Mouse (Mus musculus) lung, embryonic 16.5 days (tissue): Measurements from ENCODE around the gene Umps. TPM values are rescaled to one million over a fixed set of nuclear protein-coding genes. Genes with fewer than 3 reads are reported as not detected.

Source experiments
- ATAC-seq: fragments of 200-750 bp; cut with Nextera tagmentation; 2 replicates; pipeline ENCODE4 v1.8.0; 2017; ENCODE audit warnings: low read depth, mild to moderate bottlenecking, moderate library complexity
- H3K27ac ChIP-seq: fragments of 300-500 bp; sonication (generic); 2 replicates; pipeline ENCODE4 v1.5.1; 2014; ENCODE audit warnings: mild to moderate bottlenecking, control low read depth, low read length
- H3K27me3 ChIP-seq: fragments of 300-500 bp; sonication (generic); 2 replicates; pipeline ENCODE4 v1.6.1; 2014; ENCODE audit warnings: low read depth, low read length, mixed read lengths; ENCODE audit not compliant: control insufficient read depth, insufficient read depth
- H3K36me3 ChIP-seq: fragments of 300-500 bp; sonication (generic); 2 replicates; pipeline ENCODE4 v1.6.1; 2014; ENCODE audit warnings: low read length; ENCODE audit not compliant: control insufficient read depth, insufficient read depth
- H3K4me1 ChIP-seq: fragments of 300-500 bp; sonication (generic); replicated peaks from 2 replicates; pipeline ENCODE4 v1.6.1; 2014; ENCODE audit warnings: low read length, mixed read lengths; ENCODE audit not compliant: control insufficient read depth, insufficient read depth
- H3K4me2 ChIP-seq: fragments of 300-500 bp; sonication (generic); 2 replicates; pipeline ENCODE4 v1.6.1; 2014; ENCODE audit warnings: low read depth, low read length, control low read depth
- H3K4me3 ChIP-seq: fragments of 300-500 bp; sonication (generic); 2 replicates; pipeline ENCODE4 v1.5.1; 2014; ENCODE audit warnings: mild to moderate bottlenecking, low read length, control low read depth
- H3K9ac ChIP-seq: fragments of 300-500 bp; sonication (generic); 2 replicates; pipeline ENCODE4 v1.6.1; 2014; ENCODE audit warnings: low read length, control low read depth
- H3K9me3 ChIP-seq: fragments of 300-500 bp; sonication (generic); 2 replicates; pipeline ENCODE4 v1.6.1; 2016; ENCODE audit warnings: low read length; ENCODE audit not compliant: control insufficient read depth
- WGBS: fragments of 180-500 bp; shearing (Covaris S2); extraction: QIAGEN DNeasy Blood & Tissue Kit; methylation state at CpG from one replicate; pipeline ENCODE4 v1.1.7; 2014; 5-methylcytosine and 5-hydroxymethylcytosine counted together
- polyA plus RNA-seq: library from polyadenylated mRNA; unstranded; fragments of >200 nt; fragmentation: Nextera tagmentation; extraction: Ambion mirVana; gene quantifications from 2 replicates; pipeline ENCODE4 v1.2.1, GENCODE M21; 2015

The Umps gene
- polyA plus RNA-seq, 1 experiment from 2014 or later: 49.9 TPM

DNA sequence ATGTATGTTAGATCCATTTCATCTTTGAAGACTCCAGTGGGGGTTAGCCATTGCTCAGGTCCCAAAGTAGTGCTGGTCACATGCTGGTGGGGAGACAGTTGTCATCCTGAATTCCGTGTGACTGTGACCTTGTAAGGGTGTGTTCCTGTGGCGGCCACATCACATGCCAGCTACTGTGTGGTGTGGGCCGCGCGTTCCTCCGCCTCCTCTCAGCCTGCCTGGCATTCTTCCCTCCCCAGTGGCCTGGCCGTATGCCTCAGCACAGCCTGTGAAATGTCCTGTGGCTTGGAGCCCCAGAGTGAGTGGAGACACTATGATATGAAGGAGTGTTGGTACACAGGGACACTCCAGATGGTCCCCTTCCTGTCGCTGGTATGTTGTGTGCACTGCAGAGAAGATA, 29.3 kb downstream of the Umps start:
- Histone ChIP-seq H3K9me3 (no peaks in the 10 kb centered on the region), H3K27me3 (peaks cover 2% of the 10 kb centered on the region; the same call in 1 of the 2 replicates), H3K9ac (no peak overlapping the region), H3K36me3 (no peaks in the 10 kb centered on the region), H3K27ac (peak overlapping the region; percentile 19; the same call in 1 of the 2 replicates), H3K4me1 (peaks cover 71% of the 10 kb centered on the region), H3K4me3 (no peak overlapping the region), H3K4me2 (no peak overlapping the region)
- ATAC-seq: peak; percentile 61
- WGBS: 38% methylated on average over 8 of the region's 8 CpGs

DNA sequence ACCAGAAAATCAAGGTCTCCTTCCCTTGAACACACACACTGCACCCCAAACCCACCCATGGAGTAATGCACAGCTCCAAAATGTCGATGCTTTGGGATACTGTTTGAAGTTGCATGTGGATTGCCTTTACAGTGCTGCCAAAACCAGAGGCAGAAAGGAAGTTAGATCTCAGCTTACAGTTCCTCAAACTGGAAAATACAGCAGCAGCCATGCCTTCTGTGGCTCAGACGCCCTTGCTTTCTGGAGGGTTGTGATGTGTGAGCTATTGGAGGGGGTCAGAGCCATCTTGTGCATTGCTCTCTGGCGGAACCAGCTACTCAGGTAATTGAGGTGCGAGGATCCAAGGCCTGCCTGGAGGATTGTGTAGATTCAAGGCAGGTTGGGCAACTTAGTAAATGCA, 30.0 kb downstream of the Umps start:
- 68% methylated on average over 4 of the region's 4 CpGs for WGBS
- Histone ChIP-seq H3K9me3 (no peaks in the 10 kb centered on the region), H3K9ac (no peak overlapping the region), H3K36me3 (no peaks in the 10 kb centered on the region), H3K4me2 (no peak overlapping the region), H3K27me3 (peaks cover 2% of the 10 kb centered on the region; the same call in 1 of the 2 replicates), H3K27ac (no peak overlapping the region; the same call in 1 of the 2 replicates), H3K4me3 (no peak overlapping the region), H3K4me1 (peaks cover 68% of the 10 kb centered on the region)
- no peak for ATAC-seq

DNA sequence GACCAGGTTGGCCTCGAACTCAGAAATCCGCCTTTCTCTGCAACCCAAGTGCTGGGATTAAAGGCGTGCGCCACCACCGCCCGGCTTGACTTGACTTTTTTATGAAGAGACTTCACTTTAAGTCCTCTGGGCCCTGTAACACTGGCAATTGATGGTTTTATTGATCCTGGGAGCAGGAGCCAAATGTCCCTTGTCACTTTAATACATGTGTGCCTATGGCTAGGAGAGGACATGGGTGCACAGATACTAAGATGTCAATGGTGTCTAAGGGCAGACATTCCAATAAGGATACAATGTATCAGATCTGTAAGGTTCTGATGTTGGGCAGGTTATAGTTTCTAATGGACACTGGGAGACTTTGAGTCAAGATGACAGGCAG, 31.4 kb downstream of the Umps start:
- Histone ChIP-seq H3K4me1 (peaks cover 54% of the 10 kb centered on the region), H3K9me3 (no peaks in the 10 kb centered on the region), H3K4me2 (no peak overlapping the region), H3K27ac (peak overlapping the region; percentile 37; the same call in 1 of the 2 replicates), H3K36me3 (no peaks in the 10 kb centered on the region), H3K9ac (no peak overlapping the region), H3K4me3 (no peak overlapping the region), H3K27me3 (peaks cover 2% of the 10 kb centered on the region; the same call in 1 of the 2 replicates)
- WGBS: 88% methylated on average over 6 of the region's 6 CpGs
- no peak for ATAC-seq

DNA sequence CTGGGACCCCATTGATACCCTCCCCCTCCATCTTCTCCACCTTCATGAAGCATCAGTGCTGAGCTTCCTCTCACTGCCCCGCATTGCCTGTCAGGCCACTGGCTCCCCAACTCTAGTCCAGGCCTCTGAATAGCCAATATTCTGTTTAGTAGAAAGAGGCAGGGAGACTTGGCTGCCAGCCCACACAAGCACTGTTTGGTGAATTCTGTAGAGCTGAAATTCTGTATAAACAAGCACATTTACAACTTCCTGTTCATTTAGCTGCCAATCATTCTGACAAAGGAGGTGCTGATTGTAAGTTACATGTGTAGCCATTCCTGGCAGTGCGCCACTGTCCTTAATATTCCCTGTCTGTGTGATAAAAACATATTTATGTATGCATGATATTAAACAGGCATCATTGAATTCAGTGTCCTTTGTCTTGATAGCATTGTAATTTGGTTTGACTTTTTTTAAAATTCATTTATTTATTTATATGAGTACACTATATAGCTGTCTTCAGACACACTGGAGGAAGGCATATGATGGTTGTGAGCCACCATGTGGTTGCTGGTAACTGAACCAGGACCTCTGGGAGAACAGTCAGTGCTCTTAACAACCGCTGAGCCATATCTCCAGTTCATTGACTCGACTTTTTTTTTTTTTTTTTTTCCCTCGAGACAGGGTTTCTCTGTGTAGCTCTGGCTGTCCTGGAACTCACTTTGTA, 32.0 kb downstream of the Umps start:
- no peaks in the 10 kb centered on the region for H3K9me3 ChIP-seq
- no peak overlapping the region for H3K4me3 ChIP-seq
- H3K27ac ChIP-seq: peak overlapping the region; percentile 56
- no peak overlapping the region for H3K4me2 ChIP-seq
- peaks cover 49% of the 10 kb centered on the region for H3K4me1 ChIP-seq
- no peak overlapping the region for H3K9ac ChIP-seq
- no peaks in the 10 kb centered on the region for H3K36me3 ChIP-seq
- peaks cover 2% of the 10 kb centered on the region; the same call in 1 of the 2 replicates for H3K27me3 ChIP-seq
- WGBS: 26% methylated on average over 5 of the region's 5 CpGs
- ATAC-seq: peak; percentile 75

DNA sequence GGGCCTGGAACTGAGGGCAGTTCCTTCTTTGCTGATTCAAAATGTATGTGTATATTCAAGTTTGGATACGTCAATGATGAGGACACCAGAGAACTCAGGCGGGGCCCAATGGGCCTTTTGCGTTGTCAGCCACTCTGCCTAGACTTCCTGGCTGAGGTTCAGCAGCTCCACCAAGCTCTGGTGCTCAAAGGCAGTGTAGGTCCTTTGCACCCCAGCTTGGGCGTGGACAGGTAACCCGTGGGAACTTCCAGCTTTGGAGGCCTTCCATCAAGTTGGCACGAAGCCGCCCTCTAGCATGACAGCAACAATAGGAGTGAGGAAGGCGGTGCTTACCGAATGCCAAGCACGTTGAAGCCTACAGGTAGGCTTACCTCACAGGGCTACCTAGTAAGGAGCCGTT, 33.4 kb downstream of the Umps start:
- no peaks in the 10 kb centered on the region; the same call in 1 of the 2 replicates for H3K27me3 ChIP-seq
- H3K4me1 ChIP-seq: peaks cover 44% of the 10 kb centered on the region
- no peaks in the 10 kb centered on the region for H3K9me3 ChIP-seq
- 83% methylated on average over 11 of the region's 11 CpGs for WGBS
- H3K27ac ChIP-seq: no peak overlapping the region
- no peak overlapping the region for H3K4me2 ChIP-seq
- H3K4me3 ChIP-seq: no peak overlapping the region
- H3K36me3 ChIP-seq: no peaks in the 10 kb centered on the region
- H3K9ac ChIP-seq: no peak overlapping the region
- ATAC-seq: no peak

DNA sequence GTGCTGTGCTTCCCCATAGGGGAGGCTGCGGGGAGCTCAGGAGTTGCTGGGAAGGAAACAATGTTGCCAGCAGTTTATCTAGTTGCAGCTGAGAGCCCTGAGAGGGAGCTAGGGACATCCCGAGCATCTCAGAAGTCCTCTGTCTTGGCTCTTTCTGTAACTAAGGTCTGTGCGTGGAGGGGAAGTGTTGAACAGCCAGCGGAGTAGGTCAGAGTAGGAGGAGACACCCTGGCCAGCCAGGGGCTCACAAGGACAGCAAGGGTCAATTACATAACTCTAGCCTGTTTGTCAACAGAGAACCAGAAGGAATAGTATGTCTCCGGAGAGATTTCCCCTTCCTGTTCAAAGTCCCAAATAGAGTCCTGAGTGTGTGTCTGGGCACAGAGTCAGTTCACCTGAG, 34.7 kb downstream of the Umps start:
- no peak overlapping the region for H3K27ac ChIP-seq
- 53% methylated on average over 5 of the region's 5 CpGs for whole genome bisulfite sequencing

DNA sequence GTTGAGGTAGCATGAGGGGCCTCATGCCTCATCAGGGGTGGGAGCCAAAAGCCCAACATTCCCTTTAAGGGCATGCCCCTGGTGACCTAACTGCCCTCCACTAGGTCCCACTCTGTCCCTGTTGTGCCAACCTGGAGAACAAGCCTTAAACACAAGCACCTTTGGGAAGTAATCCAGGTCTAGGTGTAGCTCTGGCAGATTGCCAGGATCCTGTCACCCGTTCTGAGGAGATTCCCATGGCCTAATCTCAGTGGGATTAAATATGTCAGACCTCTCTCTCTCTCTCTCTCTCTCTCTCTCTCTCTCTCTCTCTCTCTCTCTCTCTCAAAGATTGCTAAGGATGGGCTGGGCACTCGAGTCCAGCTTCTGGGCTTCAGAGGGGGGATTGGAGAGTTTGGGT, 35.2 kb downstream of the Umps start:
- H3K9me3 ChIP-seq: no peaks in the 10 kb centered on the region
- H3K4me3 ChIP-seq: no peak overlapping the region
- 42% methylated on average over 2 of the region's 2 CpGs for WGBS
- H3K36me3 ChIP-seq: no peaks in the 10 kb centered on the region
- H3K27me3 ChIP-seq: no peaks in the 10 kb centered on the region; the same call in 1 of the 2 replicates
- H3K27ac ChIP-seq: no peak overlapping the region
- no peak overlapping the region for H3K4me2 ChIP-seq
- peaks cover 34% of the 10 kb centered on the region for H3K4me1 ChIP-seq
- no peak overlapping the region for H3K9ac ChIP-seq
- ATAC-seq: no peak

More for the DNA sequence above, 34.7 kb downstream of the Umps start:
- no peaks in the 10 kb centered on the region for H3K36me3 ChIP-seq
- no peak overlapping the region for H3K4me2 ChIP-seq
- no peak overlapping the region for H3K4me3 ChIP-seq
- H3K9me3 ChIP-seq: no peaks in the 10 kb centered on the region
- peaks cover 37% of the 10 kb centered on the region for H3K4me1 ChIP-seq
- no peak overlapping the region for H3K9ac ChIP-seq
- ATAC-seq: no peak
- H3K27me3 ChIP-seq: no peaks in the 10 kb centered on the region; the same call in 1 of the 2 replicates

DNA sequence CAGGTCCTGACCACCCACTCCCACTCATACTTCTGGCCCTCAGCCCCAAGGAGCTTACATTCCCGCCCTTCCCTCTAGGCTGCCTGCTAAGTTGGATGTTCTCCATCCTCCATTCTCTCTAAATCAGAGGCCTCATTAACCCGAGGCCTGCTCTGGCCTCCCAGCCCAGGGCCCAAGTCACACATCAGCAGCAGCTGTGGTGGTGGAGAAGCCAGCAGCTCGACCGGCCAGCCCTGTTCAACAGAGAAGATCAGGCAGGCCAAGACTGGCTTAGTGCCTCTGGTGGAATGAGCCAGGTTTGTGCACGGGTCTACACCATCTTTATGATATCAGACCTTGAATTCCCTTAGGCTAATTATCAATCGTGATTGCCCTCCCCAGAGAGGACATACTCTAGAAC, 36.1 kb downstream of the Umps start:
- no peak for ATAC-seq
- Histone ChIP-seq H3K4me3 (no peak overlapping the region), H3K4me2 (no peak overlapping the region), H3K36me3 (no peaks in the 10 kb centered on the region), H3K27ac (no peak overlapping the region), H3K9me3 (no peaks in the 10 kb centered on the region), H3K27me3 (no peaks in the 10 kb centered on the region; the same call in 1 of the 2 replicates), H3K9ac (no peak overlapping the region), H3K4me1 (peaks cover 31% of the 10 kb centered on the region)
- WGBS: 74% methylated on average over 6 of the region's 6 CpGs

DNA sequence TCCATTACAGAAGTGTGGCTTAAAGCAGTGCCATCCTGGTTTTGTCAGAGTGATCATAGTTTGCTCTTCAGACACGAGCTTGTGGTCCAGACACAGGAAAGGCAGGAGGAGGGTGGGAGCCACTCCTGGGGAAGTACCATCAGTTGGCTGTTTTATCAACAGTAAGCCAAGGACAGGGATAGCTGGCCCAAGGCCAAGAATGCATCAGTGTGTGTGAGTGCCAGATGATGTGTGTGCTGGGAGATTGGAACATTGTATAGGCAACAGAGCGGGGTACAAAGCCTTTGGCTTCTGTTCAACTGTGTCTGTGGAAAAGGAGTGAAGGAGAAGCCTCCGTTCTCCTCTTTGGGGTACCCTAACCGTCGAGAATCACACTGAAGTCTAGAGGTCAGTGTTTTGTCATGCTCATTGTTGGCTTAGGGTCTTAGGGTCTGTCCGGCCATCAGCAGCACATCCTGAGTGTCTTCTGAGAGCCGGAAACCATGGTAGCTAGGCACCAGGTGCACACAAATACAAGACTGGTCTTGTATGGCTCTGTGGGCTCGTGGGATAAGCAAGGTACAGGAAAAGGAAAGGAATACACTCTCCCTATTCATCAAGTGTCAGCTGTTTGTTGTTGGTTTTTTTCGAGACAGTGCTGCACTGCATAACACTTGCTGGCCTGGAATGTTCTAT, 37.9 kb downstream of the Umps start:
- no peak overlapping the region for H3K4me3 ChIP-seq

More for the DNA sequence above, 37.9 kb downstream of the Umps start:
- Histone ChIP-seq H3K27ac (no peak overlapping the region), H3K27me3 (no peaks in the 10 kb centered on the region; the same call in 1 of the 2 replicates), H3K9ac (no peak overlapping the region), H3K9me3 (no peaks in the 10 kb centered on the region), H3K4me2 (no peak overlapping the region), H3K36me3 (no peaks in the 10 kb centered on the region), H3K4me1 (peaks cover 24% of the 10 kb centered on the region)
- WGBS: 34% methylated on average over 9 of the region's 9 CpGs
- ATAC-seq: peak; percentile 64; the same call in 1 of the 2 replicates
